Mouse (Mus musculus) CH12F3 (cell line): Measurements from ENCODE around the gene Rnf186.
"Not testable (repeated sequence)": the region's sequence is repeated elsewhere in the genome, so short reads cannot be mapped to it uniquely, and the experiment has no call there.

Experiments
- in situ Hi-C: fragments of 300-500 bp; cut with MboI; formaldehyde crosslinking; loops from 2 replicates; pipeline ENCODE4 v1.14.3; 2020; ENCODE audit warnings: low sequenced_read_pairs

The Rnf186 gene

DNA sequence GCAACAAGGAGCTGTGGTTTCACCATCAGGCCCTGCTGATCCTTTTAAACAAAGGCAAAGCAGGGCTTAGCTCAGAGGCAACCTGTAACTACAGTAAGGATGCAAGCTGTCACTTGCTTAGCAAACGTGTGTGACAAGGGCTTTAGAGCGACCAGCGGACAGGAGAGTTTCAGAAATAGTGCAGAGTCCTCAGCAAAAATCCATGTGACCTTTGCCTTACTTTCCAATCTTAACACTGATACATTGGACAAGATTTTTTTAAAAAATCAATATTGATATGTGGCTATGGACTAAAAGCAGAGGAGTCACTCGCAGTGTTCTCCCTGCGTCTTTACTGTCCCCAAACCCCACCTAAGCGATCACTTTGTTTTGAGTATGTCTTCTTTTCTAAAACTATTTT, 4.5 kb downstream of the Rnf186 start:
- in situ Hi-C loops, result no loop called here

DNA sequence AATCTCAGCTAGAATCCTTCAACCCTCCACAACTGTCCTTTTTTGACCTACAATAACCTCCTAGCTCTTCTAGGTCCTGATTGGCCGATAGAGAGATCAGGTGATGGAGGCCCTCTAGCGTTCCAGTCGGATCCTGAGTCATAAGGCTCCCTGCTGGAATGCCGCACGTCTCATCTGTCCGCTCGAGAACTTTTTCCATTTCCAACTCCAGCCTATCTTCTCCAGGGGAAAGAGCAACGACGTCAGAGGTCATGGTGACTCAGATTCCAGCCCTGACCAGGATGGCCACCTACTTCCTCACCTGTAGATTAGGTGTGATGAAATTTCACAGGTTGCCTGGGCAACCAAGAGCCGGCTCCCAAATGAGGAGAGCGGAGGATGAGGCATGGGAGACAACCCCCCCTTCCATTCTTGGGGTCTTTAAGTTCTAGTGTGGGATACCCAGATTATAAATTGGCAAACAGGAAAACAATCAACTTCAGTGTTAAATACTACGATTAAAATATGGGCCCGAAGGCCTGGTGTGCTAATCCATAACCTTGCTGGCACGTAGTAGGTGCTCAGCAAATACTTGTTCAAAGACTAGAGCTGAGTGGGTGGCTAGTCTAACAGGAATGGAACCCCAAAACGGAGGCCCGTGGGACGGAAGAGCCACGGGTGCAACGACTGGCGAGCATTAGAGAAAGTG, 5.4 kb downstream of the Rnf186 start:
- in situ Hi-C loops, result no loop called here

DNA sequence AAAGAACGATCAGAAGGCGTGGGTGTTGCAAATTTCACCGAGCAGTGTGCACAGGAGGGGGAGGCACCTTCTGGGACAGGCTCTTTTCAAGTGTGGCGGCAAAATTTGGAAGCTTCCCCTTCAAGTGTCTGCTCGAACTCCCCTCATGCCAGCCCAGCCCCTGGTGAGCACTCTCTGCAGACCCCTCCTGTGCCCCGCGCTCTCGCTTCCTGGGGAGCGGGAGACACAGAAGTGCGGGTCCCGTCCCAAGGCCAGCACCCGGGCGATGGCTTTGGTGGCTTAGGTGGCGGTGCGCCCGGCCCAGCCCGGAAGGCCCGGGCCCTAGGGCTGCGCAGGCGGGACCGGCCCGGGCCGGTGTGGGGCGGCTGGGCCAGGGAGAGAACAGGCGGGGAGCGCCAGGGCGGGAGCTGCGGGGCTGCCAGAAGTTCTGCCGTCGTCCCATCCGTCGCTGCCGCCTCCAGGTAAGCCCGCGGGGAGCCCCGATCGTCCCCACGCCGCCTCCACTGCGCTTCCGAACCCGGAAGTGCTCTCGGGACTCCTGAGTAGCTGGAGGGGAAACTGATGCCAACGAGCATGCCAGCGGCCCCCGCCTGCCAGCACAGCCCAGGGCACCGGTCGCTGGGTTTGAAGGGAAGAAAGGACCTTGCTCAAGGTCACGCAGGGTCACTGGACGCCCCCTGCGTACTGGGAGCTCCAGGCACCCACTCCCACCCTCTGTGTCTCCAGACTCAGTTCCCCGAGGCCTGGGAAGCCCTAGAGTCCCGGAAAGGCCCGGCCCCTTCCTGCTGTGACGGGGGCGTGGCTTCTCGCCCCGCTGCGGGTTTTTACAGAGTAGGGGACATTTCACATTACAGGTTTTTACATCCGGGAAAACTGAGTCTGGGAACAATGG, 6.2 kb downstream of the Rnf186 start, which contains the start of gene Tmco4:
Tmco4 (plus strand) TSS at position 62 of the 892 bp plus-strand sequence.
- in situ Hi-C loops, result no loop called here

DNA sequence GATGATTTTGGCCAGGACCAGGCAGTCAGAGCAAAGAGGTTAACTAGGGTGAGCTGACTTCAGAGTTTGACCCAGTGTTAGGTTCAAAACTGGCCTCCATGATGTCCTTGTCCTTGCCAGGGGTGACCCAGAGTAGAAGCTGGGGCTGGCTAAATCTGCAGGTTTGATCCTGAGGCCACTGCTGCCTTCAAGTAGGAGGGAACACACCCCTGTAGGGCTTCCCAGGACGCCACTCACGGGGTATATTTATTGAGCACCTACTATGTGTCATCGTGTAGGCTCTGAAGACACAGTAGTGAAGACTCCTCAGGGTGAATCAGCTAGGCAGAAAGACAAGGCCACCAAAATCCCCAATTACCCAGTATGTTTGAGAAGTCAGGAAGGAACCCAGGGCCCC, 6.8 kb downstream of the Rnf186 start:
- in situ Hi-C loops, result no loop called here

DNA sequence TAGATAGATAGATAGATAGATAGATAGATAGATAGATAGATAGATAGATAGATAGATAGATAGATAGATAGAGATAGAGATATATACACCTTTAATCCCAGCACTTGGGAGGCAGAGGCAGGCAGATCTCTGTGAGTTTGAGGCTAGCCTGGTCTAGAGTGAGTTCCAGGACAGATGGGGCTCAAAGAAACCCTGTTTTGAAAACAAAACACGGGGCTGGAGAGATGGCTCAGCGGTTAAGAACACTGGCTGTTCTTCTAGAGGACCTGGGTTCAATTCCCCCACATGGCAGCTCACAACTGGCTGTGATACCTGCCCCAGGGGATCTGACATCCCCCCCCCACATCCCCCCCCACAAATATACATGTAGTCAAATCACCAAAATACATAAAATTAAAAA, 7.6 kb downstream of the Rnf186 start:
- in situ Hi-C loops, result not testable (repeated sequence)

DNA sequence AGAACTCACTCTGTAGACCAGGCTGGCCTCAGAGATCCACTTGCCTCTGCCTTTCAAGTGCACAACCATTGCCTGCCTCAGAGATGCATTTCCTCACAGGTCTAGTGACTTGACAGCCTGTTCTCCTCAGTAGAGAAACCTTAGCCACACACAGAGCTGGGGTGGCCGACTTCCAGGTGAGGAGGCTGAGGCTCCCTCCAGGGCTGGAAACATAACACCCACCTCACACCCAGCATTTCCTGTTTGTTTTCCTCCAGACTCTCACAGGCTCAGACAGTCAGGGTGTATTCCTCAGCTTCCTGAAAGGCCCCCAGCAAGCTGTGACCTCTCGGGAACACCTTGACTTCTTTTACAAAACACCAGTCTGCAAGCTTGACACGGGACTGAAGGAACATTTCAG, 8.3 kb downstream of the Rnf186 start:
- in situ Hi-C loops, result no loop called here

DNA sequence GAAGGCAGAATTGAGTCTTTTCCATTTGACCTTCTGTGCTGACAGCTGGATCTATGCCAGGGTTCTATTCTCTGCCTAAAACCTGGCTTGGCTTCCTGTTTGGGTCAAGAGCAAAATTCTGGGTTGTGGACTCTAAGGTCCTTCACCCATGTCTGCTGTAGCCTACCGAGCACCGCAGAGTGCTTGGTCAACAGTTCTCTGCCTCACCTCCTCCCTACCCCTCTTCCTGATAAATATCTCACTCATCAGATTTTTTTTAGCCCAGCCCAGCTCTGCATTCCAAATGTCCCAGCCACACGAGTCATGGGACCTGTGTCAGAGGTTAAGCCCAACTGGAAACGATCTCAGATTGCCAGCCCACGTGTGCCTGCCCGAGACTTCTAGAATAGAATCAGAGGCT, 9.1 kb downstream of the Rnf186 start:
- in situ Hi-C loops, result no loop called here

DNA sequence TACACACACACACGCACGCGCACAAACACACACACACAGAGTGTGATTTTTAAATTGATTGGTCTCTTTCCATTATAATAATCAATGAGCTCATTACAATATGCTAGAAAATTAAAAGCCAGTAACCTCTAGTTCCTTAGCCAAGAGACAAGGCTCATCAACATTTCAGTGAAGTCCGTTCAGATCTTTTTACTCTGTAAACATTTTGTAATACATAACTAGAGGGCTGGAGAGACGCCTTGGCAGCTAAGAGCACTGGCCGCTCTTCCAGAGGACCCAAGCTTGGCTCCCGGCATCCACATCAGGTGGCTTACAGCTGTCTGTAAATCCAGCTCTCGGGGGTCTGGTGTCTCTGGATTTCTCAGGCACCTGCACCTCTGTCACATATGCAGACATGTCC, 13.1 kb downstream of the Rnf186 start:
- in situ Hi-C loops, result no loop called here

DNA sequence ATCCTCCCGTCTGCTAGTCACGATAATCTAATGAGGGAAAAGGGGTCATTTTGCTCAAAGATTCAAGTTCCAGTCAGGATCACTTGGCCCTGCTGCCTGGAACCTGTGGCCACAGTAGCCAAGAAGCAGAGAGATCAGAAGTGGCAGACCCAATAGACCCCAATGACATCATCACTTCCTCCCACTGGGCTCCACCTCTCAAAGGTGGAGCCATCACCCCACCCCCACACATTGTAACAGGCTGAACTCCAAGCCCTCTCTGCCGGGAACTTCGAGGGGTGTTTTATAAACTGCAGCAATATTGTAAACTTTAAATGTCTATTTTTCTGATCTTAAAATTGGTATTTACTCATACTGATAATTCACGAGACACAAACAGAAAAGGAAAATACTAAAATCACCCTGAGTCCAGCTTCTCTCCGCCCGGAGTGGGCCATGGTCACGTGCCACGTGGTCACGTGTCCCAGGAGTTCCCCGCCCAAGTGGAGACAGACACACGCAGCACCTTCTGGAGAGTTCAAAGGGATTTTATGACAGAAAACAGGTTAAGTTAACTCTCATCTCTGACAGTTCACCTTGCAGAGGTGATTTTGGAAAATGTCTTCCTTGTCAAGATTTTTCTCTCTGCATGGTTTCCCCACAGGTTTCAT, 14.0 kb downstream of the Rnf186 start:
- in situ Hi-C loops, result no loop called here

DNA sequence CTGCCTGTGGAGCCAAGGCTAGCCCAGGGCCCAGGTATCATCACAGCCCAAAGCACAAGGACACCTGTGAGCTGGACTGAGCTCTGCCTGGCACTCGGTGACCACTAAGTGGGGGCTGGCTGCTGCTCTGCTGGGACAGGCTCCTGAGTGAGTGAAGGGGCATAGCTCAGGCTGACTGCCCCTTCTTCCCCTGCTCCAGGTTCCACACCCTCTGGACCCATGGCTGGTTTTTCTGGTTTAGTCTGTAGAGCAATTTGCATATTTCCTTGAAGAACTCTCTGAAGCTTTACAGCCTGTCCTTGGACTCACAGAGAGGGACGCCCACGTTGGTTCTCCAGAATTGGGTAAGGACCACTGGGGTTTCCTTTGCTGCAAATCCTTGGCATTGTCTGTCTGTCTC, 16.5 kb downstream of the Rnf186 start:
- in situ Hi-C loops, result no loop called here

DNA sequence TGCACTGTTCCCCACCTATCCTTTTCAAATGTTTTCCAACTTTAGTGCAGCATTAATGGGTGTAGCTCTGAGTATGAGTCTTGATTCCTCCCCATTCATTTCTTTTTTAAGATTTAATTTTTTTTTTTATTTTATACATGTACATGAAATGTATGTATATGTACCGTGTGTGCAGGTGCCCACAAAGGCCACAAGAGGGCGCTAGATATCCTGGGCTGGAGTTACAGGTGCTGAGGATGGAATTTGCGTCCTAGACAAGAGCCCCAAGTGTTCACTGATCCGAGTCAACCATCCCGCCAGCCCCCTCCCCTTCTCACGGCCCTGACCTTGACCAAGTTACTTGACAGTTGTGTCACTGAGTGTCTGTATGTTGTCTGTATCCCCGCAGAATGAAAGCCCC, 17.8 kb downstream of the Rnf186 start:
- in situ Hi-C loops, result no loop called here

DNA sequence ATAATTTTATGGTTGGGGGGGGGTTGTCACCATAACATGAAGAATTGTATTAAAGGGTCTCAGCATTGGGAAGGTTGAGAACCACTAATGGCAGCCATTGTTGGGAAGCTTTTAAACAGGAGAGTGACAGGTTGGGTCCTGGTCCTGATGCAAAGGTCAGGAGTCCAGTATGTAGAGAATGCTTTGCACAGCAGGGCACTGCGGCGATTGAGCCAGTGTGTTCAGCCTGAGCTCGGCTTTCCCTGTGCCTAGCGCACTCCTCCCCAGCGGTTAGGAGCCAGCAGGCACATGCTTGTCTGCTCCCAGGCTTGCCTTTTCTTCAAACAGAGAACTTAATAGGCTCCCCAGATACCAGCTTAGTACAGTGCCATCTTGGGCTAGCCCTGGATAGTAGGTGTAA, 19.4 kb downstream of the Rnf186 start:
- in situ Hi-C loops, result no loop called here

DNA sequence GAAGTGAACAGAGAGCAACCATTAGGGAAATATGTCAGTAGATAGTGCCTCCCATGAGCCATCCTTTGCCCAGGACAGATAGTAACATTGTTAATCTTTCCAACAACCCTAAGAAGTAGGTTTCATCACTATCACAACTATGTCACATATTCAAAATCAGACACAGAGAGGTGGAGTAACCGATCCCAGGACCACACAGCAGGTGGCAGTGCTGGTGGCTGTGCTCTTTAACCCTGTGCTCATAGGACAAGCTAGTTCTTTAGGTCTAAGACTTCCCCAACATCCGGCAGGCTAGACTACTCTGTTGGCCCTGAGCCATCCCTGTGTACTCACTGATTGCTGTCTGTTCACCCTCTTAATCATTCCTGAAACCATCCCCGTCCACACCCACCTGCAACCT, 27.5 kb downstream of the Rnf186 start:
- in situ Hi-C loops, result no loop called here

DNA sequence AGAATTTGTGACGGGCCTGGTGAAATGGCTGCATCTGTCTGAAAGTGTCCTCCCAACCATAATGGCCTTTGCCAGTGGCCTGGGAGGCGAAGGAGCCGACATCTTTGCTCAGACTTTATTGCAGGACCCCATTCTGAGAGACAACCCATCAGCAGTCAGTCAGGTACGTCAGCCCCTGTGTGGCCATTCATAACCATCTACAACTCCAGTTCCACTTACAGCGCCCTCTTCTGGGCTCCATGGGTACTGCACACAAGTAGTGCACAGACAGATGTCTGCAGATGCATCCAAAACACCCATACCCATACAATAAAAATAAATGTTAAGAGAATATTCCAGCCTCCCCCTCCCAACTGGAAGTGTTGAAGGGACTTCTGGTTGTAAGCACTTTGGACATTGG, 29.5 kb downstream of the Rnf186 start:
- in situ Hi-C loops, result no loop called here

DNA sequence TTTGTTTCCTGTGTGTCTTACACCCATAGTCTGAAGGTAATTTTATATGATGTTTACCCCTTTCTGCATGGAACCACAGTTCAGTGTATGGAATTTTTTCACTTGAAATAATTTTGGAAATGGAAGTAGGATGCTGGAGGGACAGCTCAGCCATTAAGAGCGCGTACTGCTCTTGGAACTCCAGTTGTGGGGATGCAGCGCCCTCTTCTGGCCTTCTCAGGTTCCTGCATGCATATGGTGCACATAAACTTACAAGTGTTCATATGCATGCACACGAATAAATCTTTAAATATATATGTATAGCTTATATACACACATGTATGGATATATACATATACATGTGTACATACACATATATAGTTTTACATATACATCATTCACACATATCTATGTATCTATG, 30.2 kb downstream of the Rnf186 start:
- in situ Hi-C loops, result no loop called here

DNA sequence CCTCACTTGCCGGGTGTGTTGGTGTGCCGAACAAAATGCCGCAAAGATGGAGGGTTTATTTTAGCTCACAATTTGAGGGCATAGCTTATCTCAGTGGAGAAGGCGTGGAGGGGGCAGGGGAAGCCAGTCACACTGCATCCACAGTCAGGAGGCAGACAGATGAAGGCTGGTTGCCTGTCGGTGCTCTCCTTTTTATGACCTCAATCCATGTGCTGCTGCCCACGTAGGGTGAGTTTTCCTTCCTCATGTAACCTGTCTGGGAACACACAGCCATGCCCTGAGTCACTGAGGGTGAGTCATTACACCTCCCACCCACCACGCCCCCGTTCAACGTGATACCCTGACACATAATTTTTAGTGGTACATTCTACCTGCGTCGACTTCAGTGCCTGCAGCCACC, 31.7 kb downstream of the Rnf186 start:
- in situ Hi-C loops, result no loop called here

DNA sequence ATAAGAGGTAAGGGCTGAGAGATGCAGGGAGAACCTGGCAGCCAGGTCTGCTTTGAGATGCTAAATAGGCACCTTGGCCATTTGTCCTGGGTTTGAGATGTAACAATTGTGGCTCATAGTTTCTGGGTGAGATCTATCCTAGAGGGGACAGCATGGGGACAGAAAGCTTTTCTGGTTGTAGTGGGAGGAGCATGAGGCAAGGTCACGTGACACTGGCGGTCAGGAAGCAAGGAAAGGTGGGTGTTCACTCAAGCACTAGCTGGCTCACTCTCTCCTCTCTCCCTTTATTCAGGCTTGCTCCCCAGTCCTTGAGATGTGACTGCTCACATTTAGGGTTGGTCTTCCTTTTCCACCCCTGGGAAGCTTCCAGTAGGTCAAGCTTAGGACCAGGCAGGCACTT, 34.1 kb downstream of the Rnf186 start:
- in situ Hi-C loops, result loop anchor here (25.0 kb wide), 1 partner anchor 264 kb away; the partner anchor contains the start of gene Ubxn10

DNA sequence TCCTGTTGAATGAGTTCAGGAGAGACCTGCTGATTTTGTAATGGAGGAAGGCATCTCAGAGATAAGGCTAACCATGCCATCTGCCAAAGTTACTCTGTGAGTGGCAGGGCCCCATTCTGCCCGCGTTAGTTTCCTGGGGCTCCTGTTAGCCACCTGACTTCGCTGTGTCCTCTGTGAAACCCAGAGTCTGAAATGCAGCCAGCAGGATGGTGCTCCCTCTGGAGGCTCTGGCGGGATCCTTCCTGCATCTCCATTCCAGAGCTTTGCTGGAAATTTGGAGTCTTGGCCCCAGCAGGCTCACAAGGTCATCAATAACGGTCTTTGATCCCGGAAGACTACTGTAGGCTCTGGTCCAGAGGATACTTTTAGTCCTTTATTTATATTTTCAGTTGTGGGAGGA, 34.5 kb downstream of the Rnf186 start:
- in situ Hi-C loops, result loop anchor here (25.0 kb wide), 1 partner anchor 264 kb away; the partner anchor contains the start of gene Ubxn10

DNA sequence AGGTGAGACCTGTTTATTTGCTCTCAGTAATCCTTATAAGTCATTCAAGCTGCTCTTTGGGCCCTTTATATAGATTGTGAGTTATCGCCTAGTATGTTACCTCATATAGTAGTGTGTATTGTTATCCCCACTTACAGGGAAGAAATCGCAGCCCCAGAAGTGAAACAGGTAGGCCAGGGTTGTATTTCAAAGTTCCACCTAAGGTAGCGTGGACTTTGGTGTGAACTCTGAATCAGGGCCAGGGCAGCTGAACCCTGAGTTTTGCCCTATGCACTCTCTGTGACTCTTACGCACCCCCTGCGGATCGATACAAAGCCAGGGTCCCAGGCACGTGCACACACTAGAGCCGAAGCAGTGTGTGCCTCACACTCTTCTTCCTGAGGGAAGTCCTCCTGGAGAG, 37.2 kb downstream of the Rnf186 start:
- in situ Hi-C loops, result loop anchor here (25.0 kb wide), 1 partner anchor 267 kb away; the partner anchor contains the start of gene Ubxn10

DNA sequence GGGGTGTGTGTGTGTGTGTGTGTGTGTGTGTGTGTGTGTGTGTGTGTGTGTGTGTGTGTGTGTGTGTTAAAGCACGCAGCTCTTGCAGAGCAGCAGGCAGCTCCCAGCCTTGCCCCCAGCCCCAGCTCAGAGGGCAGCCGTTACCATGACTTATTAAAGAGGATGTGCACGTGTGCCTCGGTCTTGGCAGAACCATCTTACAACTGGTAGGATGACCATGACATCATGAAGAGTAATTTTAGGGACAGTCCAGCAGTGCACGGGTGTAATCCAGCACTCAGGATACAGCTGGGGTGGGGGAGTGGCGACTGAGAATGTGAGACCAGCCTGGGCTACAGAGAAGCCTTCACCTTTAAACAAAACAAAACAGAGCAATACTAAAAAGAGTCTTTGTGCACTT, 38.3 kb downstream of the Rnf186 start:
- in situ Hi-C loops, result loop anchor here (25.0 kb wide), 1 partner anchor 268 kb away; the partner anchor contains the start of gene Ubxn10

DNA sequence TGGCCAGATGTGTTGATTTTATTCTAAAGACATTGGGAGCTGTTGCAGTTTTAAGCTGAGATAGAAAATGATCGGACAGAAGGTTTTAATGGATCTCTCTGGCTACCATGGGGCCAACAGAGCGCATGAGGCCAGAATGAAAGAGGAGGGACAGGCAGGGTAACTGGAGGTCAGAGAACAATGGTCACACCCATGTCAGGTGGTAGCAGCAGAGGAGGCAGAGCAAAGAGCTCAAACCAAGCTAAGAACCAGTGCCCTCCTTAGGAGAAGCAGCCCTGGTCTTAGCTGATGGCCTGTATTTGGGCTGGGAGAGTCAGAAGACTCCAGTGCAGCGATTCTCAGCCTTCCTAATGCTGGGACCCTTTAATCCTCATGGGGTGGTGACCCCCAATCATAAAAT, 40.4 kb downstream of the Rnf186 start:
- in situ Hi-C loops, result loop anchor here (25.0 kb wide), 1 partner anchor 270 kb away; the partner anchor contains the start of gene Ubxn10
